Mouse (Mus musculus) embryonic facial prominence, embryonic 10.5 days (tissue): Measurements from ENCODE around the gene Ypel3. TPM values are rescaled to one million over a fixed set of nuclear protein-coding genes. Genes with fewer than 3 reads are reported as not detected.

Source experiments
- DNase-seq: peaks from one replicate; pipeline ENCODE4 v3.0.0-alpha.2; 2017; ENCODE audit warnings: low spot score
- H3K27ac ChIP-seq: fragments of 300-500 bp; sonication (generic); replicated peaks from 2 replicates; pipeline ENCODE4 v1.5.1; 2016; ENCODE audit warnings: mild to moderate bottlenecking
- H3K27me3 ChIP-seq: fragments of 300-500 bp; sonication (generic); replicated peaks from 2 replicates; pipeline ENCODE4 v1.6.1; 2016; ENCODE audit warnings: low read depth, mild to moderate bottlenecking; ENCODE audit not compliant: poor library complexity, severe bottlenecking
- H3K36me3 ChIP-seq: fragments of 300-500 bp; sonication (generic); replicated peaks from 2 replicates; pipeline ENCODE4 v1.6.1; 2016; ENCODE audit warnings: mild to moderate bottlenecking, moderate library complexity
- H3K4me1 ChIP-seq: fragments of 300-500 bp; sonication (generic); 2 replicates; pipeline ENCODE4 v1.6.1; 2016
- H3K4me3 ChIP-seq: fragments of 300-500 bp; sonication (generic); 2 replicates; pipeline ENCODE4 v1.5.1; 2016; ENCODE audit warnings: mild to moderate bottlenecking, moderate library complexity
- H3K9me3 ChIP-seq: fragments of 300-500 bp; sonication (generic); 2 replicates; pipeline ENCODE4 v1.6.1; 2016; ENCODE audit warnings: mild to moderate bottlenecking
- WGBS: fragments of 180-500 bp; shearing (Covaris S2); methylation state at CpG from one replicate; pipeline ENCODE4 v1.1.7; 2016; 5-methylcytosine and 5-hydroxymethylcytosine counted together
- polyA plus RNA-seq: library from polyadenylated mRNA; unstranded; fragments of >200 nt; fragmentation: Nextera tagmentation; extraction: Ambion mirVana; gene quantifications from 2 replicates; pipeline ENCODE4 v1.2.1, GENCODE M21; 2016

Ypel3 gene
- polyA plus RNA-seq, 1 experiment from 2014 or later = 64.4 TPM

- no peak for DNase-seq
- Histone ChIP-seq H3K27ac (peak overlapping the region; percentile 97), H3K27me3 (no peaks in the 10 kb centered on the region), H3K4me3 (peak overlapping the region; percentile 93), H3K36me3 (peaks cover 66% of the 10 kb centered on the region), H3K9me3 (no peaks in the 10 kb centered on the region), H3K4me1 (peaks cover 43% of the 10 kb centered on the region)
- WGBS = under 1% methylated on average over 40 of the region's 40 CpGs
Observed at GRCm38 (mm10) chr7:126798127-126799049, 21.6 kb downstream of the Ypel3 start.

GRCm38 (mm10) chr7:126799050-126799467 lies 22.3 kb downstream of the Ypel3 start:
- Histone ChIP-seq H3K9me3 (no peaks in the 10 kb centered on the region), H3K27ac (peak overlapping the region; percentile 97), H3K36me3 (peaks cover 72% of the 10 kb centered on the region), H3K4me1 (peaks cover 43% of the 10 kb centered on the region), H3K4me3 (peak overlapping the region; percentile 93), H3K27me3 (no peaks in the 10 kb centered on the region)
- peak; percentile 98 for DNase-seq
- WGBS = under 1% methylated on average over 36 of the region's 36 CpGs

GRCm38 (mm10) chr7:126799468-126800268 lies 22.9 kb downstream of the Ypel3 start:
- Histone ChIP-seq H3K4me3 (peak overlapping the region; percentile 93), H3K9me3 (no peaks in the 10 kb centered on the region), H3K4me1 (peaks cover 43% of the 10 kb centered on the region), H3K36me3 (peaks cover 72% of the 10 kb centered on the region), H3K27ac (peak overlapping the region; percentile 97), H3K27me3 (no peaks in the 10 kb centered on the region)
- WGBS = under 1% methylated on average over 38 of the region's 38 CpGs
- DNase-seq = no peak

GRCm38 (mm10) chr7:126800269-126801056 lies 23.7 kb downstream of the Ypel3 start:
- DNase-seq = no peak
- WGBS = 56% methylated on average over 5 of the region's 5 CpGs
- Histone ChIP-seq H3K27me3 (no peaks in the 10 kb centered on the region), H3K27ac (peak overlapping the region; percentile 97), H3K9me3 (no peaks in the 10 kb centered on the region), H3K4me1 (peaks cover 43% of the 10 kb centered on the region), H3K36me3 (peaks cover 72% of the 10 kb centered on the region), H3K4me3 (peak overlapping the region; percentile 93)

GRCm38 (mm10) chr7:126801057-126801422 lies 24.3 kb downstream of the Ypel3 start:
- 97% methylated on average over 16 of the region's 16 CpGs for WGBS
- H3K9me3 ChIP-seq = no peaks in the 10 kb centered on the region
- peaks cover 70% of the 10 kb centered on the region for H3K36me3 ChIP-seq
- peaks cover 39% of the 10 kb centered on the region for H3K4me1 ChIP-seq
- no peak for DNase-seq
- H3K27me3 ChIP-seq = no peaks in the 10 kb centered on the region
- H3K4me3 ChIP-seq = peak overlapping the region; percentile 93; the same call in 1 of the 2 replicates
- H3K27ac ChIP-seq = peak overlapping the region; percentile 97

- Histone ChIP-seq H3K9me3 (no peaks in the 10 kb centered on the region), H3K4me1 (peaks cover 31% of the 10 kb centered on the region), H3K27ac (no peak overlapping the region; the same call in 1 of the 2 replicates), H3K27me3 (no peaks in the 10 kb centered on the region), H3K36me3 (peaks cover 70% of the 10 kb centered on the region), H3K4me3 (no peak overlapping the region)
- no peak for DNase-seq
- WGBS = 90% methylated on average over 11 of the region's 11 CpGs
Observed at GRCm38 (mm10) chr7:126802134-126802889, 25.6 kb downstream of the Ypel3 start.

GRCm38 (mm10) chr7:126803181-126803580 lies 26.4 kb downstream of the Ypel3 start:
- DNase-seq = no peak
- no peak overlapping the region for H3K27ac ChIP-seq
- peaks cover 31% of the 10 kb centered on the region for H3K4me1 ChIP-seq
- H3K9me3 ChIP-seq = no peaks in the 10 kb centered on the region
- no peak overlapping the region for H3K4me3 ChIP-seq
- 89% methylated on average over 6 of the region's 6 CpGs for WGBS
- peaks cover 68% of the 10 kb centered on the region for H3K36me3 ChIP-seq
- H3K27me3 ChIP-seq = no peaks in the 10 kb centered on the region

- Histone ChIP-seq H3K4me3 (no peak overlapping the region), H3K27me3 (no peaks in the 10 kb centered on the region), H3K27ac (no peak overlapping the region), H3K36me3 (peaks cover 68% of the 10 kb centered on the region), H3K4me1 (peaks cover 35% of the 10 kb centered on the region), H3K9me3 (no peaks in the 10 kb centered on the region)
- DNase-seq = no peak
Observed at GRCm38 (mm10) chr7:126803751-126804150, 27.0 kb downstream of the Ypel3 start.

- WGBS = 90% methylated on average over 6 of the region's 6 CpGs
- Histone ChIP-seq H3K36me3 (peaks cover 56% of the 10 kb centered on the region), H3K4me1 (peaks cover 27% of the 10 kb centered on the region), H3K27ac (no peak overlapping the region), H3K27me3 (no peaks in the 10 kb centered on the region), H3K9me3 (no peaks in the 10 kb centered on the region), H3K4me3 (no peak overlapping the region; the same call in 1 of the 2 replicates)
- no peak for DNase-seq
Observed at GRCm38 (mm10) chr7:126806956-126807355, 30.2 kb downstream of the Ypel3 start.

GRCm38 (mm10) chr7:126807405-126807804 lies 30.6 kb downstream of the Ypel3 start:
- no peak for DNase-seq
- Histone ChIP-seq H3K4me3 (peak overlapping the region; percentile 83), H3K4me1 (peaks cover 27% of the 10 kb centered on the region), H3K27ac (peak overlapping the region; percentile 91), H3K9me3 (no peaks in the 10 kb centered on the region), H3K27me3 (no peaks in the 10 kb centered on the region), H3K36me3 (peaks cover 52% of the 10 kb centered on the region)
- 73% methylated on average over 4 of the region's 4 CpGs for WGBS

- peak; percentile 91 for DNase-seq
- Histone ChIP-seq H3K9me3 (no peaks in the 10 kb centered on the region), H3K36me3 (peaks cover 37% of the 10 kb centered on the region), H3K27me3 (0 out of 2 replicates have a peak, but pooled peaks cover 5% of the 10 kb centered on the region), H3K27ac (peak overlapping the region; percentile 91), H3K4me3 (peak overlapping the region; percentile 83), H3K4me1 (peaks cover 31% of the 10 kb centered on the region)
- under 1% methylated on average over 43 of the region's 43 CpGs for WGBS
Observed at GRCm38 (mm10) chr7:126808703-126809455, 32.1 kb downstream of the Ypel3 start.
